ENCODE assay signal across 8 mouse cellular contexts in genomic region chr8:121187491-121188364, GRCm38 (mm10). TPM values are rescaled to one million over a fixed set of nuclear protein-coding genes. Genes with fewer than 3 reads are reported as not detected.
DNase-seq lines count a peak whose midpoint lies in the region; ATAC-seq and TF ChIP-seq lines count a peak whose summit lies in the region.

No protein-coding gene starts in this region.

- no peak overlapping the region for H3K4me3 ChIP-seq in gastrocnemius, adult 2 months
- H3K4me3 ChIP-seq in heart, embryonic 16.5 days (ENCODE audit: low read length), result no peak overlapping the region
- no peak overlapping the region for H3K4me3 ChIP-seq in limb, embryonic 15.5 days

- peaks cover 9% of the 10 kb centered on the region; the same call in 1 of the 2 replicates for H3K4me1 ChIP-seq in heart, embryonic 16.5 days (ENCODE audit: control insufficient read depth, insufficient read depth, low read length)
- H3K4me1 ChIP-seq in limb, embryonic 15.5 days, result peaks cover 12% of the 10 kb centered on the region

- TF ChIP-seq CTCF in gastrocnemius, adult 2 months (IDR thresholded peaks at IDR 0.05), result no peak

- H3K36me3 ChIP-seq in heart, embryonic 16.5 days (ENCODE audit: control insufficient read depth, insufficient read depth), result no peaks in the 10 kb centered on the region
- no peaks in the 10 kb centered on the region for H3K36me3 ChIP-seq in limb, embryonic 15.5 days

- peaks cover 3% of the 10 kb centered on the region; the same call in 1 of the 2 replicates for H3K27me3 ChIP-seq in heart, embryonic 16.5 days (ENCODE audit: control insufficient read depth, insufficient read depth, low read length)
- peaks cover 18% of the 10 kb centered on the region for H3K27me3 ChIP-seq in limb, embryonic 15.5 days

- H3K9ac ChIP-seq in heart, embryonic 16.5 days (ENCODE audit: low read length), result no peak overlapping the region
- no peak overlapping the region for H3K9ac ChIP-seq in limb, embryonic 15.5 days

- peak; percentile 43 for DNase-seq in gastrocnemius, adult 2 months
- no peak for DNase-seq in gastrocnemius, postnatal 10 days
- peak; percentile 52 for DNase-seq in adrenal gland, adult 8-10 months
- DNase-seq in thymus, postnatal 14 days, result peak; percentile 18
- DNase-seq in left cerebral cortex, postnatal 14 days (ENCODE audit: low spot score in 2 of 2), result no peak
- no peak for DNase-seq in embryo, embryonic 10.5 days (ENCODE audit: low spot score)

- 56% methylated on average over 15 of the region's 15 CpGs for WGBS in heart, embryonic 16.5 days
- WGBS in limb, embryonic 15.5 days, result 56% methylated on average over 15 of the region's 15 CpGs

- H3K4me2 ChIP-seq in heart, embryonic 16.5 days (ENCODE audit: low read depth, low read length), result no peak overlapping the region
- no peak overlapping the region for H3K4me2 ChIP-seq in limb, embryonic 15.5 days

- intact Hi-C loops in gastrocnemius, adult 2 months (cut with DNase I), result no loop called here
- intact Hi-C loops in left cerebral cortex, postnatal 14 days (cut with DNase I), result no loop called here

- ATAC-seq in heart, embryonic 16.5 days (replicated peaks; ENCODE audit: extremely low read depth, insufficient read depth, low FRiP score), result peak; percentile 78
- ATAC-seq in limb, embryonic 15.5 days (ENCODE audit: insufficient number of reproducible peaks, low FRiP score, low TSS enrichment, low read depth), result peak; percentile 40; the same call in 1 of the 2 replicates

- H3K9me3 ChIP-seq in heart, embryonic 16.5 days (replicated peaks; ENCODE audit: control insufficient read depth, low read length), result no peaks in the 10 kb centered on the region
- H3K9me3 ChIP-seq in limb, embryonic 15.5 days, result no peaks in the 10 kb centered on the region

- peak overlapping the region; percentile 43; the same call in 1 of the 2 replicates for H3K27ac ChIP-seq in gastrocnemius, adult 2 months
- H3K27ac ChIP-seq in heart, embryonic 16.5 days (ENCODE audit: low read length), result peak overlapping the region; percentile 69
- peak overlapping the region; percentile 43; the same call in 1 of the 2 replicates for H3K27ac ChIP-seq in limb, embryonic 15.5 days

RNA-seq across cellular contexts. Expression of gene Foxl1, which starts 60.0 kb away (rescaled TPM):
- total RNA-seq in gastrocnemius, adult 2 months (2021), result not detected
- total RNA-seq in gastrocnemius, postnatal 10 days (2021), result under 1 TPM; 0.09 to 0.27 TPM
- under 1 TPM; 0.24 to 0.78 (median 0.54) TPM for total RNA-seq in adrenal gland, adult 8-10 months (2022)
- 0.49 and 0.62 TPM in 2 replicates for polyA plus RNA-seq in heart, embryonic 16.5 days (2015; fragmentation: Nextera tagmentation; extraction: Ambion mirVana)
- 0.20 and 0.29 TPM in 2 replicates for polyA plus RNA-seq in limb, embryonic 15.5 days (2015; fragmentation: Nextera tagmentation; extraction: Ambion mirVana)
- under 1 TPM; 0.13 to 0.15 TPM for total RNA-seq in left cerebral cortex, postnatal 14 days (2021)

Comparison
In these comparisons a context has a peak if more than half of its experiments do, and no peak if none do; other contexts are left out.
1. DNase-seq: peak in gastrocnemius, adult 2 months (single experiment), adrenal gland, adult 8-10 months (single experiment) and thymus, postnatal 14 days (single experiment); none in gastrocnemius, postnatal 10 days (single experiment), left cerebral cortex, postnatal 14 days (0 of 2) and embryo, embryonic 10.5 days (single experiment).
2. Peak in every context shown above with its lines, with median percentiles within 50 percentile points of each other: H3K27ac ChIP-seq.